Comparison of ENCODE assay signal across 8 mouse cellular contexts in the genomic region with DNA sequence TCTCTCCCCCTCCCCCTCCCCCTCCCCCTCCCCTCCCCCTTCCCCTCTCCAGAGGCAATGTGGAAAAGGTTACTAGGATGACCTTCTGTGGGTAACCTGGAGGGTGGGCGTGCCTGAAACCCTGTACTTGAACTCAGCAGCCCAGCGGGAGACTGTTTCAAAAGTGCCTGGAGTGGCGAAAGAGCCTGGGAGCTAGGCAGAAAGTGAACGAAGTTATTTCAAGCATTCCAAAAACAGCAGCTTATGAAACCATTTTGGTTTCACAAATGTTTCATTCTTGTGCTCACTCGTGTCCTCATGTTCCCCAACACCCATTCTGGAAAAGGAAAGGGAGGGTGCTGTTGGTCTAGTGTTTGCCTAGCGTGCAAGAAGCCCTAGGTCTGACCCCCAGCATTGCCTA. TPM values are rescaled to one million over a fixed set of nuclear protein-coding genes. Genes with fewer than 3 reads are reported as not detected.
A peak's percentile ranks its signal among the peaks of the same experiment; 100 is the strongest.
DNase-seq lines count a peak whose midpoint lies in the region; ATAC-seq and TF ChIP-seq lines count a peak whose summit lies in the region.

No protein-coding gene starts in this region.

- peaks cover 7% of the 10 kb centered on the region for H3K27me3 ChIP-seq in hindbrain, embryonic 16.5 days (replicated peaks; ENCODE audit: control insufficient read depth, insufficient read depth, low read length)
- H3K27me3 ChIP-seq in stomach, embryonic 15.5 days (replicated peaks), result peaks cover 4% of the 10 kb centered on the region; the same call in 1 of the 2 replicates

- H3K4me2 ChIP-seq in hindbrain, embryonic 16.5 days (ENCODE audit: low read length), result peak overlapping the region; percentile 99
- peak overlapping the region; percentile 100 for H3K4me2 ChIP-seq in stomach, embryonic 15.5 days

- ATAC-seq in hindbrain, embryonic 16.5 days, result no peak
- ATAC-seq in stomach, embryonic 15.5 days (ENCODE audit: insufficient read depth, low FRiP score, low read depth), result no peak

- no peaks in the 10 kb centered on the region for H3K36me3 ChIP-seq in hindbrain, embryonic 16.5 days (ENCODE audit: control insufficient read depth, insufficient read depth, low read length)
- no peaks in the 10 kb centered on the region for H3K36me3 ChIP-seq in stomach, embryonic 15.5 days

- TF ChIP-seq POLR2A in cortical plate, adult 2 months (IDR thresholded peaks at IDR 0.05; ENCODE audit: extremely low read depth, insufficient read depth, low read length), result no peak

- H3K4me1 ChIP-seq in cortical plate, adult 2 months (ENCODE audit: control insufficient read depth, insufficient read depth, low read length), result peaks cover 2% of the 10 kb centered on the region; the same call in 1 of the 2 replicates
- H3K4me1 ChIP-seq in hindbrain, embryonic 16.5 days (ENCODE audit: control insufficient read depth, insufficient read depth, low read depth, low read length), result peaks cover 12% of the 10 kb centered on the region; the same call in 1 of the 2 replicates
- H3K4me1 ChIP-seq in stomach, embryonic 15.5 days, result peaks cover 11% of the 10 kb centered on the region; the same call in 1 of the 2 replicates

- no peak overlapping the region for H3K27ac ChIP-seq in cortical plate, adult 2 months (ENCODE audit: insufficient read depth, low read length)
- no peak overlapping the region for H3K27ac ChIP-seq in hindbrain, embryonic 16.5 days (ENCODE audit: low read depth, low read length)
- H3K27ac ChIP-seq in stomach, embryonic 15.5 days, result no peak overlapping the region

- no peaks in the 10 kb centered on the region for H3K9me3 ChIP-seq in hindbrain, embryonic 16.5 days (ENCODE audit: control insufficient read depth, low read length)
- no peaks in the 10 kb centered on the region for H3K9me3 ChIP-seq in stomach, embryonic 15.5 days

- H3K9ac ChIP-seq in hindbrain, embryonic 16.5 days (ENCODE audit: low read depth, low read length), result no peak overlapping the region; the same call in 1 of the 2 replicates
- H3K9ac ChIP-seq in stomach, embryonic 15.5 days, result no peak overlapping the region

- peak; percentile 41 for DNase-seq in kidney, adult 11 months
- no peak for DNase-seq in kidney, adult 9 months
- peak; percentile 74 to 83 for DNase-seq in lung, adult 18-20 months
- no peak for DNase-seq in urinary bladder, postnatal 25 days (ENCODE audit: low spot score)
- no peak for DNase-seq in natural killer cell, adult 2 months (ENCODE audit: low spot score in 2 of 2)

- 17% methylated on average over 6 of the region's 6 CpGs for WGBS in hindbrain, embryonic 16.5 days
- WGBS in stomach, embryonic 15.5 days, result 37% methylated on average over 6 of the region's 6 CpGs

- no peak for TF ChIP-seq CTCF in cortical plate, adult 2 months (IDR thresholded peaks at IDR 0.05; ENCODE audit: extremely low read depth, insufficient read depth, low read length)

- H3K4me3 ChIP-seq in cortical plate, adult 2 months (ENCODE audit: insufficient read depth, low read length), result peak overlapping the region; percentile 65
- H3K4me3 ChIP-seq in hindbrain, embryonic 16.5 days (ENCODE audit: low read length), result peak overlapping the region; percentile 67
- peak overlapping the region; percentile 57 for H3K4me3 ChIP-seq in stomach, embryonic 15.5 days (replicated peaks)

RNA-seq across cellular contexts. Expression of a gene that starts 1.6 kb away (rescaled TPM):
- polyA plus RNA-seq in cortical plate, adult 2 months (2012; rRNA removed), result 70.5 and 73.1 TPM in 2 replicates
- polyA plus RNA-seq in hindbrain, embryonic 16.5 days (2015; fragmentation: Nextera tagmentation; extraction: Ambion mirVana), result 49.0 and 59.3 TPM in 2 replicates
- polyA plus RNA-seq in stomach, embryonic 15.5 days (2015; fragmentation: Nextera tagmentation; extraction: Ambion mirVana), result 52.5 and 71.6 TPM in 2 replicates

RNA-seq across cellular contexts. Expression of a gene that starts 52.6 kb away (rescaled TPM):
- not detected in 2 replicates for polyA plus RNA-seq in cortical plate, adult 2 months (2012; rRNA removed)
- polyA plus RNA-seq in hindbrain, embryonic 16.5 days (2015; fragmentation: Nextera tagmentation; extraction: Ambion mirVana), result not detected in 2 replicates
- not detected in 2 replicates for polyA plus RNA-seq in stomach, embryonic 15.5 days (2015; fragmentation: Nextera tagmentation; extraction: Ambion mirVana)

Comparison
In these comparisons a context has a peak if more than half of its experiments do, and no peak if none do; other contexts are left out.
1. DNase-seq: peak in kidney, adult 11 months (single experiment) and lung, adult 18-20 months (2 of 2); none in kidney, adult 9 months (single experiment), urinary bladder, postnatal 25 days (single experiment) and natural killer cell, adult 2 months (0 of 2).
2. Peak in every context shown above with its lines, with median percentiles within 50 percentile points of each other: H3K4me3 ChIP-seq.